Mouse (Mus musculus) MEL (cell line): ENCODE measurements around the gene Naa15. TPM values are rescaled to one million over a fixed set of nuclear protein-coding genes. Genes with fewer than 3 reads are reported as not detected.

Source experiments
- DNase-seq: peaks from one replicate; pipeline ENCODE4 v3.0.0; 2011; ENCODE audit warnings: low read depth, low spot score
- H3K27ac ChIP-seq: 2 replicates; pipeline ENCODE4 v1.5.1; 2012; ENCODE audit warnings: low read depth, mild to moderate bottlenecking, control low read depth, low read length, moderate library complexity; ENCODE audit not compliant: control insufficient read depth
- H3K27me3 ChIP-seq, 2 experiments: fragments of 150-350 bp in 1 of 2; sonication (generic) in 1 of 2; 2 replicates each; pipeline ENCODE4 v1.6.1; 2012; ENCODE audit warnings: low read length in 2 of 2, mild to moderate bottlenecking in 2 of 2, improper control_type of control experiment in 1 of 2, moderate library complexity in 1 of 2; ENCODE audit not compliant: insufficient read depth in 2 of 2, control insufficient read depth in 1 of 2
- H3K36me3 ChIP-seq, 2 experiments: 2 replicates each; pipeline ENCODE4 v1.6.1; 2012 to 2014; ENCODE audit warnings: low read length in 2 of 2, improper control_type of control experiment in 1 of 2, inconsistent platforms in 1 of 2, mild to moderate bottlenecking in 1 of 2; ENCODE audit not compliant: insufficient read depth in 2 of 2, control insufficient read depth in 1 of 2
- H3K4me1 ChIP-seq, 2 experiments: fragments of 150-350 bp in 1 of 2; sonication (generic) in 1 of 2; 2 replicates each; pipeline ENCODE4 v1.6.1; 2012; ENCODE audit warnings: low read length in 2 of 2, improper control_type of control experiment in 1 of 2, mild to moderate bottlenecking in 1 of 2; ENCODE audit not compliant: insufficient read depth in 2 of 2, control insufficient read depth in 1 of 2
- H3K4me3 ChIP-seq, 2 experiments: fragments of 150-350 bp in 1 of 2; sonication (generic) in 1 of 2; 2 replicates each; pipeline ENCODE4 v1.5.1; 2012; ENCODE audit warnings: low read depth in 2 of 2, low read length in 2 of 2, mild to moderate bottlenecking in 2 of 2, moderate library complexity in 2 of 2, control low read depth in 1 of 2, improper control_type of control experiment in 1 of 2; ENCODE audit not compliant: control insufficient read depth in 1 of 2, insufficient read depth in 1 of 2
- H3K79me2 ChIP-seq: 2 replicates; pipeline ENCODE4 v1.6.1; 2012; ENCODE audit warnings: mild to moderate bottlenecking, low read length, moderate library complexity; ENCODE audit not compliant: control insufficient read depth, poor library complexity, insufficient read depth
- H3K9ac ChIP-seq: 2 replicates; pipeline ENCODE4 v1.6.1; 2012; ENCODE audit warnings: low read depth, mild to moderate bottlenecking, control low read depth, low read length, moderate library complexity; ENCODE audit not compliant: control insufficient read depth, poor library complexity, severe bottlenecking
- H3K9me3 ChIP-seq: fragments of 150-350 bp; sonication (generic); replicated peaks from 2 replicates; pipeline ENCODE4 v1.6.1; 2012; ENCODE audit warnings: mild to moderate bottlenecking, low read length, improper control_type of control experiment, moderate library complexity; ENCODE audit not compliant: insufficient read depth
- BHLHE40 ChIP-seq: IDR thresholded peaks from 2 replicates; pipeline ENCODE4 v1.6.1; 2012; ENCODE audit warnings: low read depth, mild to moderate bottlenecking, inconsistent platforms, low read length, improper control_type of control experiment, borderline replicate concordance
- CHD2 ChIP-seq: IDR thresholded peaks from 2 replicates; pipeline ENCODE4 v1.6.1; 2011; ENCODE audit warnings: low read length, improper control_type of control experiment
- CTCF ChIP-seq, 3 experiments: IDR thresholded peaks in 2 of 3; conservative IDR thresholded peaks in 1 of 3; 2 replicates each; pipeline ENCODE4 v1.5.1; 2011 to 2012; ENCODE audit warnings: low read length in 3 of 3, low read depth in 2 of 3, mild to moderate bottlenecking in 2 of 3, improper control_type of control experiment in 1 of 3, inconsistent platforms in 1 of 3, mixed read lengths in 1 of 3, moderate library complexity in 1 of 3; ENCODE audit not compliant: control insufficient read depth in 1 of 3, insufficient read depth in 1 of 3, poor library complexity in 1 of 3, severe bottlenecking in 1 of 3
- E2F4 ChIP-seq: IDR thresholded peaks from 2 replicates; pipeline ENCODE4 v1.6.1; 2011; ENCODE audit warnings: low read depth, low read length, improper control_type of control experiment, borderline replicate concordance
- ELF1 ChIP-seq: IDR thresholded peaks from 2 replicates; pipeline ENCODE4 v1.6.1; 2014; ENCODE audit warnings: low read depth, mild to moderate bottlenecking, inconsistent platforms, low read length, improper control_type of control experiment, moderate library complexity
- EP300 ChIP-seq, 2 experiments: IDR thresholded peaks; 2 replicates each; pipeline ENCODE4 v1.6.1; 2011; ENCODE audit warnings: improper control_type of control experiment in 2 of 2, low read length in 2 of 2, low read depth in 1 of 2, mild to moderate bottlenecking in 1 of 2
- HCFC1 ChIP-seq: IDR thresholded peaks from 2 replicates; pipeline ENCODE4 v1.6.1; 2012; ENCODE audit warnings: low read depth, mild to moderate bottlenecking, inconsistent platforms, low read length, improper control_type of control experiment, moderate library complexity
- JUND ChIP-seq: IDR thresholded peaks from 2 replicates; pipeline ENCODE4 v1.6.1; 2011; ENCODE audit warnings: low read depth, mild to moderate bottlenecking, improper control_type of control experiment, low read length
- MAX ChIP-seq: IDR thresholded peaks from 2 replicates; pipeline ENCODE4 v1.6.1; 2011; ENCODE audit warnings: low read length, improper control_type of control experiment
- MAZ ChIP-seq: IDR thresholded peaks from 2 replicates; pipeline ENCODE4 v1.6.1; 2012; ENCODE audit warnings: low read depth, mild to moderate bottlenecking, inconsistent platforms, low read length, improper control_type of control experiment
- MEF2A ChIP-seq: IDR thresholded peaks from 2 replicates; pipeline ENCODE4 v1.6.1; 2014; ENCODE audit warnings: low read depth, mild to moderate bottlenecking, inconsistent platforms, low read length, improper control_type of control experiment; ENCODE audit not compliant: poor library complexity, insufficient replicate concordance, severe bottlenecking; ENCODE audit errors: extremely low read depth
- MXI1 ChIP-seq: IDR thresholded peaks from 2 replicates; pipeline ENCODE4 v1.6.1; 2011; ENCODE audit warnings: mild to moderate bottlenecking, low read depth, low read length, improper control_type of control experiment
- MYC ChIP-seq: IDR thresholded peaks from 2 replicates; pipeline ENCODE4 v1.6.1; 2011; ENCODE audit warnings: low read depth, mild to moderate bottlenecking, low read length, improper control_type of control experiment, moderate library complexity
- NELFE ChIP-seq: IDR thresholded peaks from 2 replicates; pipeline ENCODE4 v1.6.1; 2011; ENCODE audit warnings: low read depth, low read length, improper control_type of control experiment
- NRF1 ChIP-seq: IDR thresholded peaks from 2 replicates; pipeline ENCODE4 v1.6.1; 2014; ENCODE audit warnings: low read depth, mild to moderate bottlenecking, inconsistent platforms, low read length, improper control_type of control experiment, moderate library complexity; ENCODE audit not compliant: poor library complexity, insufficient read depth, severe bottlenecking
- POLR2A ChIP-seq, 2 experiments: IDR thresholded peaks; 2 replicates each; pipeline ENCODE4 v1.6.1; 2011 to 2012; ENCODE audit warnings: low read length in 2 of 2, mild to moderate bottlenecking in 2 of 2, control low read depth in 1 of 2, improper control_type of control experiment in 1 of 2, low read depth in 1 of 2, moderate library complexity in 1 of 2; ENCODE audit not compliant: control insufficient read depth in 1 of 2, insufficient read depth in 1 of 2, poor library complexity in 1 of 2
- POLR2AphosphoS2 ChIP-seq: IDR thresholded peaks from 2 replicates; pipeline ENCODE4 v1.6.1; 2011; ENCODE audit warnings: low read length, improper control_type of control experiment
- POLR2AphosphoS5 ChIP-seq: IDR thresholded peaks from 2 replicates; pipeline ENCODE4 v1.6.1; 2012; ENCODE audit warnings: low read depth, borderline replicate concordance, mild to moderate bottlenecking, inconsistent platforms, low read length, moderate library complexity, mixed read lengths
- RAD21 ChIP-seq: IDR thresholded peaks from 2 replicates; pipeline ENCODE4 v1.6.1; 2011; ENCODE audit warnings: mild to moderate bottlenecking, low read depth, low read length, improper control_type of control experiment
- RCOR1 ChIP-seq: IDR thresholded peaks from 2 replicates; pipeline ENCODE4 v1.6.1; 2012; ENCODE audit warnings: low read depth, mild to moderate bottlenecking, inconsistent platforms, low read length, improper control_type of control experiment
- SIN3A ChIP-seq: IDR thresholded peaks from 2 replicates; pipeline ENCODE4 v1.6.1; 2012; ENCODE audit warnings: low read length, improper control_type of control experiment, inconsistent platforms
- SMC3 ChIP-seq: IDR thresholded peaks from 2 replicates; pipeline ENCODE4 v1.6.1; 2011; ENCODE audit warnings: low read depth, low read length, improper control_type of control experiment
- TAL1 ChIP-seq: IDR thresholded peaks from 2 replicates; pipeline ENCODE4 v1.6.1; 2012; ENCODE audit warnings: mild to moderate bottlenecking, inconsistent platforms, low read length, moderate library complexity, mixed read lengths
- TBP ChIP-seq: IDR thresholded peaks from 2 replicates; pipeline ENCODE4 v1.8.0; 2011; ENCODE audit warnings: low read depth, low read length, improper control_type of control experiment
- TCF12 ChIP-seq: IDR thresholded peaks from 2 replicates; pipeline ENCODE4 v1.6.1; 2014; ENCODE audit warnings: low read depth, mild to moderate bottlenecking, inconsistent platforms, low read length, improper control_type of control experiment, moderate library complexity
- USF1 ChIP-seq: IDR thresholded peaks from 2 replicates; pipeline ENCODE4 v1.6.1; 2014; ENCODE audit warnings: low read depth, mild to moderate bottlenecking, inconsistent platforms, low read length, improper control_type of control experiment, moderate library complexity
- USF2 ChIP-seq, 2 experiments: IDR thresholded peaks; 2 replicates each; pipeline ENCODE4 v1.6.1; 2011 to 2012; ENCODE audit warnings: improper control_type of control experiment in 2 of 2, low read length in 2 of 2, borderline replicate concordance in 1 of 2, inconsistent platforms in 1 of 2, low read depth in 1 of 2, mild to moderate bottlenecking in 1 of 2; ENCODE audit not compliant: insufficient read depth in 1 of 2
- ZC3H11A ChIP-seq: IDR thresholded peaks from 2 replicates; pipeline ENCODE4 v1.6.1; 2012; ENCODE audit warnings: low read depth, mild to moderate bottlenecking, inconsistent platforms, low read length, improper control_type of control experiment
- ZKSCAN1 ChIP-seq: IDR thresholded peaks from 2 replicates; pipeline ENCODE4 v1.6.1; 2012; ENCODE audit warnings: low read depth, mild to moderate bottlenecking, inconsistent platforms, low read length, improper control_type of control experiment, moderate library complexity
- ZMIZ1 ChIP-seq: IDR thresholded peaks from 2 replicates; pipeline ENCODE4 v1.6.1; 2012; ENCODE audit warnings: low read depth, mild to moderate bottlenecking, inconsistent platforms, low read length, improper control_type of control experiment, moderate library complexity
- ZNF384 ChIP-seq: IDR thresholded peaks from 2 replicates; pipeline ENCODE4 v1.6.1; 2012; ENCODE audit warnings: low read depth, mild to moderate bottlenecking, inconsistent platforms, low read length, improper control_type of control experiment
- polyA plus RNA-seq, 2 experiments: library from polyadenylated mRNA; stranded (reverse) in 1 of 2; unstranded in 1 of 2; fragments of >175 nt in 1 of 2; fragments of >200 nt in 1 of 2; gene quantifications; 2 replicates each; pipeline versions ENCODE4 v1.2.1 to v1.2.4; 2012; ENCODE audit warnings: low replicate concordance in 2 of 2, low read depth in 1 of 2; ENCODE audit not compliant: insufficient read length in 2 of 2, insufficient read depth in 1 of 2, missing spikeins in 1 of 2
- total RNA-seq: library from RNA; depleted of rRNA; stranded (reverse); fragments of 300-350 nt; gene quantifications from 2 replicates; pipeline ENCODE4 v1.2.3, GENCODE M21; 2012

Naa15 gene
- total and polyA plus RNA-seq, 3 experiments: 36.6 to 558 (median 61.6) TPM

GRCm38 (mm10) chr3:51407870-51408560 lies 6.9 kb upstream of the Naa15 start (continued):
- no peak for TF ChIP-seq MEF2A
- TF ChIP-seq ZKSCAN1: no peak
- no peak for TF ChIP-seq POLR2AphosphoS5
- TF ChIP-seq, all 39 proteins: peak for 0

- Histone ChIP-seq H3K9me3 (no peaks in the 10 kb centered on the region), H3K27me3 (no peaks in the 10 kb centered on the region), H3K79me2 (peaks cover 10% of the 10 kb centered on the region)
- TF ChIP-seq POLR2AphosphoS2 (peak; percentile 92), ZNF384 (no peak), MXI1 (peak; percentile 71), SMC3 (peak; percentile 78), E2F4 (no peak), ELF1 (0 out of 2 replicates have a peak, but pooled peaks have one; percentile 35), USF1 (no peak), RAD21 (peak; percentile 45), NRF1 (peak; percentile 86), ZKSCAN1 (no peak), MEF2A (0 out of 2 replicates have a peak, but pooled peaks have one; percentile 39), SIN3A (peak; percentile 57; the same call in 1 of the 2 replicates), ZC3H11A (peak; percentile 56), MYC (peak; percentile 20; the same call in 1 of the 2 replicates), MAX (peak; percentile 42; the same call in 1 of the 2 replicates), RCOR1 (0 out of 2 replicates have a peak, but pooled peaks have one; percentile 29), TCF12 (peak; percentile 77), CTCF (IDR thresholded peaks at IDR 0.05 in 2 of 3, conservative IDR thresholded peaks at IDR 0.05 in 1 of 3; ENCODE audit: control insufficient read depth in 1 of 3, insufficient read depth in 1 of 3, low read depth in 2 of 3, low read length in 3 of 3, poor library complexity in 1 of 3, severe bottlenecking in 1 of 3) (peak; percentile 90 to 98 (median 97)), USF2 (IDR thresholded peaks at IDR 0.05; ENCODE audit: borderline replicate concordance in 1 of 2, insufficient read depth in 1 of 2, low read depth in 1 of 2, low read length in 2 of 2) (no peak), POLR2AphosphoS5 (no peak), EP300 (IDR thresholded peaks at IDR 0.05; ENCODE audit: low read depth in 1 of 2, low read length in 2 of 2) (0 out of 4 replicates have a peak, but pooled peaks of 1 of the 2 experiments have one; percentile 13), HCFC1 (peak; percentile 82), MAZ (peak; percentile 36; the same call in 1 of the 2 replicates), JUND (no peak), TAL1 (no peak), ZMIZ1 (peak; percentile 68; the same call in 1 of the 2 replicates), BHLHE40 (no peak), TBP (peak; percentile 79), CHD2 (no peak), NELFE (peak; percentile 92), POLR2A (IDR thresholded peaks at IDR 0.05; ENCODE audit: control insufficient read depth in 1 of 2, insufficient read depth in 1 of 2, low read depth in 1 of 2, low read length in 2 of 2, poor library complexity in 1 of 2) (peak; percentile 93 to 97)
- TF ChIP-seq, all 39 proteins: peak for 21
- DNase-seq: peak; percentile 95
- peaks cover 10 to 12% of the 10 kb centered on the region in 2 experiments for H3K36me3 ChIP-seq
- H3K4me3 ChIP-seq: peak within 1 kb of the TSS; percentile 93 to 100
- peak within 1 kb of the TSS; percentile 86 for H3K27ac ChIP-seq
- peaks cover 0 to 3% of the 10 kb centered on the region in 2 experiments; a peak in 2 of 4 replicates for H3K4me1 ChIP-seq
- peak within 1 kb of the TSS; percentile 99 for H3K9ac ChIP-seq
These were observed 6.3 kb upstream of the Naa15 start, which contains the start of gene Ndufc1 for GRCm38 (mm10) chr3:51408561-51409183. TSS of gene Ndufc1 (minus strand) at chr3:51408988.
